Mouse (Mus musculus) heart, adult 2 months (tissue): ENCODE measurements around the gene Cnot10.

Source experiments
- CTCF ChIP-seq: fragments of 200-600 bp; IDR thresholded peaks from 2 replicates; pipeline ENCODE4 v1.8.1; 2022; ENCODE audit warnings: antibody characterized with exemption, mild to moderate bottlenecking, moderate library complexity
- EP300 ChIP-seq: fragments of 200-500 bp; IDR thresholded peaks from 2 replicates; pipeline ENCODE4 v1.6.1; 2011; ENCODE audit warnings: low read depth, low read length, control low read depth; ENCODE audit not compliant: insufficient read depth

DNA sequence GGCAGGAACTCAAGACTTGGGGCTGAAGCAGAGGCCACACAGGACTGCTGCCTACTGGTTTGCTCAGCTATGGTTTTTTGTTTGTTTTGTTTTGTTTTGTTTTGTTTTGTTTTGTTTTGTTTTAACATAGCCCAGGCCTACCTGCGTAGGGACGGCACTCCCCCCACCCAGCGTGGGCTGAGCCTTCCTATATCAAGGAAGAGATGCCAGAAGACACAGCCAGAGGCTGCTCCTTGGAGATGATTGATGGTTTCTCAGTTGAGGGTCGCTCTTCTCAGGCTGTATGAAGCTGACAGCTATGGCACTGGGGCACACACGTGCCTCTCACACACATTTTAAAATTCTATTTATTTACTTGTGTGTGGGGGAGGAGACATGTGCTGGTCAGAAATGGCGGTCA is 21.0 kb upstream of the Cnot10 start:
- TF ChIP-seq CTCF (no peak), EP300 (no peak)
